Mouse (Mus musculus) liver, embryonic 12.5 days (tissue): ENCODE results near the gene Slc25a47. TPM values are rescaled to one million over a fixed set of nuclear protein-coding genes. Genes with fewer than 3 reads are reported as not detected.

Source experiments
- ATAC-seq: fragments of 200-750 bp; cut with Nextera tagmentation; 2 replicates; pipeline ENCODE4 v1.8.0; 2017; ENCODE audit warnings: moderate number of reproducible peaks, mild to moderate bottlenecking, moderate library complexity
- H3K27ac ChIP-seq: fragments of 300-500 bp; sonication (generic); 2 replicates; pipeline ENCODE4 v1.5.1; 2016; ENCODE audit warnings: mild to moderate bottlenecking
- H3K27me3 ChIP-seq: fragments of 300-500 bp; sonication (generic); replicated peaks from 2 replicates; pipeline ENCODE4 v1.6.1; 2016; ENCODE audit warnings: mild to moderate bottlenecking, moderate library complexity
- H3K36me3 ChIP-seq: fragments of 300-500 bp; sonication (generic); 2 replicates; pipeline ENCODE4 v1.6.1; 2016; ENCODE audit warnings: mild to moderate bottlenecking, moderate library complexity
- H3K4me1 ChIP-seq: fragments of 300-500 bp; sonication (generic); 2 replicates; pipeline ENCODE4 v1.6.1; 2016
- H3K4me2 ChIP-seq: fragments of 300-500 bp; sonication (generic); 2 replicates; pipeline ENCODE4 v1.6.1; 2016; ENCODE audit warnings: mild to moderate bottlenecking, moderate library complexity
- H3K4me3 ChIP-seq: fragments of 300-500 bp; sonication (generic); 2 replicates; pipeline ENCODE4 v1.5.1; 2016; ENCODE audit warnings: mild to moderate bottlenecking, moderate library complexity
- H3K9ac ChIP-seq: fragments of 300-500 bp; sonication (generic); 2 replicates; pipeline ENCODE4 v1.6.1; 2016; ENCODE audit warnings: mild to moderate bottlenecking, moderate library complexity
- H3K9me3 ChIP-seq: fragments of 300-500 bp; sonication (generic); replicated peaks from 2 replicates; pipeline ENCODE4 v1.6.1; 2016; ENCODE audit warnings: mild to moderate bottlenecking, moderate library complexity
- WGBS: fragments of 180-500 bp; shearing (Covaris S2); methylation state at CpG from one replicate; pipeline ENCODE4 v1.1.7; 2016; ENCODE audit not compliant: insufficient replicate concordance; 5-methylcytosine and 5-hydroxymethylcytosine counted together
- polyA plus RNA-seq: library from polyadenylated mRNA; unstranded; fragments of >200 nt; fragmentation: Nextera tagmentation; extraction: Ambion mirVana; gene quantifications from 2 replicates; pipeline ENCODE4 v1.2.1, GENCODE M21; 2016

Slc25a47 gene
- polyA plus RNA-seq, 1 experiment from 2014 or later = 2.7 TPM

GRCm38 (mm10) chr12:108827641-108828040 is 8.2 kb upstream of the Slc25a47 start:
- Histone ChIP-seq H3K9ac (no peak overlapping the region), H3K9me3 (peaks cover 6% of the 10 kb centered on the region; the same call in 1 of the 2 replicates), H3K4me2 (no peak overlapping the region), H3K4me3 (no peak overlapping the region), H3K27me3 (no peaks in the 10 kb centered on the region), H3K27ac (no peak overlapping the region), H3K36me3 (peaks cover 25% of the 10 kb centered on the region), H3K4me1 (no peaks in the 10 kb centered on the region; the same call in 1 of the 2 replicates)
- no peak for ATAC-seq
- WGBS = 95% methylated on average over 6 of the region's 6 CpGs

- H3K4me2 ChIP-seq = no peak overlapping the region
- H3K4me1 ChIP-seq = peaks cover 3% of the 10 kb centered on the region; the same call in 1 of the 2 replicates
- no peak overlapping the region for H3K27ac ChIP-seq
- no peak overlapping the region for H3K4me3 ChIP-seq
- no peak for ATAC-seq
- WGBS = 77% methylated on average over 5 of the region's 5 CpGs
- no peak overlapping the region for H3K9ac ChIP-seq
- H3K27me3 ChIP-seq = peaks cover 5% of the 10 kb centered on the region; the same call in 1 of the 2 replicates
- peaks cover 25% of the 10 kb centered on the region for H3K36me3 ChIP-seq
- peaks cover 6% of the 10 kb centered on the region; the same call in 1 of the 2 replicates for H3K9me3 ChIP-seq
Measured at GRCm38 (mm10) chr12:108829636-108830035, 6.2 kb upstream of the Slc25a47 start.

- H3K4me3 ChIP-seq = no peak overlapping the region
- no peak overlapping the region for H3K27ac ChIP-seq
- no peak overlapping the region for H3K4me2 ChIP-seq
- H3K9ac ChIP-seq = no peak overlapping the region
- H3K9me3 ChIP-seq = peaks cover 6% of the 10 kb centered on the region; the same call in 1 of the 2 replicates
- peaks cover 10% of the 10 kb centered on the region for H3K4me1 ChIP-seq
- H3K36me3 ChIP-seq = peaks cover 25% of the 10 kb centered on the region
- peaks cover 6% of the 10 kb centered on the region; the same call in 1 of the 2 replicates for H3K27me3 ChIP-seq
- no peak for ATAC-seq
- 78% methylated on average over 6 of the region's 6 CpGs for WGBS
Measured at GRCm38 (mm10) chr12:108830358-108830757, 5.5 kb upstream of the Slc25a47 start.

GRCm38 (mm10) chr12:108831966-108832643 is 3.7 kb upstream of the Slc25a47 start:
- WGBS = 71% methylated on average over 9 of the region's 9 CpGs
- Histone ChIP-seq H3K27ac (no peak overlapping the region), H3K4me1 (peaks cover 23% of the 10 kb centered on the region), H3K9me3 (peaks cover 6% of the 10 kb centered on the region; the same call in 1 of the 2 replicates), H3K27me3 (peaks cover 6% of the 10 kb centered on the region; the same call in 1 of the 2 replicates), H3K4me2 (no peak overlapping the region), H3K4me3 (no peak overlapping the region), H3K36me3 (peaks cover 14% of the 10 kb centered on the region), H3K9ac (no peak overlapping the region)
- no peak for ATAC-seq

- no peak overlapping the region for H3K4me2 ChIP-seq
- peaks cover 6% of the 10 kb centered on the region; the same call in 1 of the 2 replicates for H3K27me3 ChIP-seq
- no peak for ATAC-seq
- H3K4me1 ChIP-seq = peaks cover 31% of the 10 kb centered on the region
- H3K36me3 ChIP-seq = peaks cover 11% of the 10 kb centered on the region
- H3K9ac ChIP-seq = no peak overlapping the region
- no peak overlapping the region for H3K4me3 ChIP-seq
- H3K27ac ChIP-seq = no peak overlapping the region
- WGBS = 86% methylated on average over 8 of the region's 8 CpGs
- H3K9me3 ChIP-seq = peaks cover 5% of the 10 kb centered on the region; the same call in 1 of the 2 replicates
Measured at GRCm38 (mm10) chr12:108832851-108833250, 3.0 kb upstream of the Slc25a47 start.

GRCm38 (mm10) chr12:108833408-108833807 is 2.4 kb upstream of the Slc25a47 start:
- Histone ChIP-seq H3K9me3 (no peaks in the 10 kb centered on the region), H3K27me3 (peaks cover 6% of the 10 kb centered on the region; the same call in 1 of the 2 replicates), H3K27ac (no peak overlapping the region), H3K36me3 (peaks cover 11% of the 10 kb centered on the region), H3K4me2 (no peak overlapping the region), H3K4me1 (peaks cover 35% of the 10 kb centered on the region), H3K4me3 (no peak overlapping the region), H3K9ac (no peak overlapping the region)
- WGBS = 76% methylated on average over 3 of the region's 3 CpGs
- ATAC-seq = no peak

GRCm38 (mm10) chr12:108834337-108834736 is 1.5 kb upstream of the Slc25a47 start:
- Histone ChIP-seq H3K4me2 (peak overlapping the region; percentile 99; the same call in 1 of the 2 replicates), H3K9me3 (no peaks in the 10 kb centered on the region), H3K4me3 (no peak overlapping the region), H3K36me3 (peaks cover 16% of the 10 kb centered on the region), H3K4me1 (peaks cover 35% of the 10 kb centered on the region), H3K27me3 (peaks cover 6% of the 10 kb centered on the region; the same call in 1 of the 2 replicates), H3K27ac (no peak overlapping the region), H3K9ac (no peak overlapping the region)
- whole genome bisulfite sequencing = 84% methylated on average over 3 of the region's 3 CpGs
- ATAC-seq = no peak

GRCm38 (mm10) chr12:108834786-108835185 is 1.1 kb upstream of the Slc25a47 start:
- ATAC-seq = no peak
- 56% methylated on average over 5 of the region's 5 CpGs for WGBS
- Histone ChIP-seq H3K4me3 (peak overlapping the region; percentile 70), H3K27me3 (peaks cover 6% of the 10 kb centered on the region; the same call in 1 of the 2 replicates), H3K9ac (peak overlapping the region; percentile 78; the same call in 1 of the 2 replicates), H3K36me3 (peaks cover 16% of the 10 kb centered on the region), H3K27ac (no peak overlapping the region), H3K9me3 (no peaks in the 10 kb centered on the region), H3K4me1 (peaks cover 35% of the 10 kb centered on the region), H3K4me2 (peak overlapping the region; percentile 99)

- Histone ChIP-seq H3K27me3 (peaks cover 6% of the 10 kb centered on the region; the same call in 1 of the 2 replicates), H3K9me3 (no peaks in the 10 kb centered on the region), H3K4me1 (peaks cover 35% of the 10 kb centered on the region), H3K27ac (peak overlapping the region; percentile 33; the same call in 1 of the 2 replicates), H3K36me3 (peaks cover 16% of the 10 kb centered on the region), H3K4me2 (peak overlapping the region; percentile 99), H3K4me3 (peak overlapping the region; percentile 70), H3K9ac (peak overlapping the region; percentile 78)
- ATAC-seq = no peak; the same call in 1 of the 2 replicates
- WGBS = 7% methylated on average over 48 of the region's 51 CpGs
Measured at GRCm38 (mm10) chr12:108835208-108835839, 522 bp upstream of the Slc25a47 start.

- peak overlapping the region; percentile 74; the same call in 1 of the 2 replicates for H3K27ac ChIP-seq
- no peak for ATAC-seq
- H3K4me2 ChIP-seq = peak overlapping the region; percentile 99
- H3K4me3 ChIP-seq = peak overlapping the region; percentile 70
- no peaks in the 10 kb centered on the region for H3K9me3 ChIP-seq
- H3K27me3 ChIP-seq = peaks cover 6% of the 10 kb centered on the region; the same call in 1 of the 2 replicates
- 46% methylated on average over 7 of the region's 7 CpGs for WGBS
- H3K9ac ChIP-seq = peak overlapping the region; percentile 74
- peaks cover 35% of the 10 kb centered on the region for H3K4me1 ChIP-seq
- peaks cover 28% of the 10 kb centered on the region for H3K36me3 ChIP-seq
Measured at GRCm38 (mm10) chr12:108836722-108837121, 876 bp downstream of the Slc25a47 start.

- H3K4me2 ChIP-seq = no peak overlapping the region
- H3K27ac ChIP-seq = no peak overlapping the region
- H3K9me3 ChIP-seq = no peaks in the 10 kb centered on the region
- peaks cover 36% of the 10 kb centered on the region for H3K4me1 ChIP-seq
- no peak for ATAC-seq
- 76% methylated on average over 6 of the region's 6 CpGs for WGBS
- H3K4me3 ChIP-seq = no peak overlapping the region
- no peaks in the 10 kb centered on the region for H3K27me3 ChIP-seq
- H3K9ac ChIP-seq = no peak overlapping the region
- peaks cover 60% of the 10 kb centered on the region for H3K36me3 ChIP-seq
Measured at GRCm38 (mm10) chr12:108841181-108841580, 5.3 kb downstream of the Slc25a47 start.

- Histone ChIP-seq H3K27ac (no peak overlapping the region), H3K4me2 (no peak overlapping the region), H3K9ac (no peak overlapping the region), H3K9me3 (no peaks in the 10 kb centered on the region), H3K36me3 (peaks cover 57% of the 10 kb centered on the region), H3K4me3 (no peak overlapping the region), H3K4me1 (peaks cover 21% of the 10 kb centered on the region), H3K27me3 (no peaks in the 10 kb centered on the region)
- no peak for ATAC-seq
- 73% methylated on average over 7 of the region's 7 CpGs for WGBS
Measured at GRCm38 (mm10) chr12:108842663-108843062, 6.8 kb downstream of the Slc25a47 start.
